Mouse (Mus musculus) lung, postnatal 4 days (tissue): ENCODE data around the gene Misp.

ENCODE experiments used
- DNase-seq, 2 experiments: peaks; one replicate each; pipeline ENCODE4 v3.0.0; 2021

Gene Misp

DNA sequence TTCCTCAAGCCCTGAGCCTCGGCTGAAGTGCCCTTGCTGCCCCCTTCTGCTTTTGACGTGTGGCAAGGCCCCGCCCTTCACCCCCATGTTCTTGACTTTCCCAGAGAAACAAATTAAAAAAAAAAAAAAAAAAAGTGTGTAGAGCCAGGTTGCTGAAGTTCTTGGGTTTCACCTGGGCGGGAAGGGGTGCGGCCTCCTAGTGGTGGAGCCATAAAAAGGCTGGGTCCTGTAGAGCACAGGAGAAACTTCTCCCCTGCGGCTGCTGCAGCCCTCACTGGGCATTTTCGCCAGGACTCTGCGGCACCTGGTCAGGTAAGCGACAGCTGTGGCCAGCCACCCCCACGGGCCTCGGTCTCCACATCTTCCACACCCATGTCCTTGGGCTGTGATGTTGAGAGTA lies at the start of gene Misp:
Gene Misp, plus strand, starts transcription at position 208 of the 400 bp plus-strand sequence.
- peak in 1 of 2 experiments; percentile 56 for DNase-seq

GRCm38 (mm10) chr10:79772320-79772719 lies 48.5 kb upstream of the Misp start:
- DNase-seq, result no peak

DNA sequence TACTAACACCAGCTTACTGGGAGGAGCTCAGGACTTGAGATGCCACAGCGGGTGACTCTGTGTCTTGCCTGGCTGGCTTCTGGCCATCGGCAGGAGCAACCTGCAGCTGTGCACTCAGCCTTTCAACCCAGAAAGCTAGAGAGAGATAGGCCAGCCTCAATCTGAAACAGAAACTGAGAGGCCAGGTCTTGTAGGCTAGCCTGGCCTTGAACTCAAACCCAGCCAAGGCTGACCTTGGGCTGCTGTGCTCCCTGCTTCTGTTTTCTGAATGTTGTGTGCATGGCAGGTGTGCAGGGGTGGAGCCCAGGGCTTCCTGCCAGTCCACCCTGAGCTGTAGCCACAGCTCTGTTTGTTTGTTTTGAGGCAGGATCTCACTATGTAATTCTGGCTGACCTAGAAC lies 47.6 kb upstream of the Misp start:
- DNase-seq, result no peak

DNA sequence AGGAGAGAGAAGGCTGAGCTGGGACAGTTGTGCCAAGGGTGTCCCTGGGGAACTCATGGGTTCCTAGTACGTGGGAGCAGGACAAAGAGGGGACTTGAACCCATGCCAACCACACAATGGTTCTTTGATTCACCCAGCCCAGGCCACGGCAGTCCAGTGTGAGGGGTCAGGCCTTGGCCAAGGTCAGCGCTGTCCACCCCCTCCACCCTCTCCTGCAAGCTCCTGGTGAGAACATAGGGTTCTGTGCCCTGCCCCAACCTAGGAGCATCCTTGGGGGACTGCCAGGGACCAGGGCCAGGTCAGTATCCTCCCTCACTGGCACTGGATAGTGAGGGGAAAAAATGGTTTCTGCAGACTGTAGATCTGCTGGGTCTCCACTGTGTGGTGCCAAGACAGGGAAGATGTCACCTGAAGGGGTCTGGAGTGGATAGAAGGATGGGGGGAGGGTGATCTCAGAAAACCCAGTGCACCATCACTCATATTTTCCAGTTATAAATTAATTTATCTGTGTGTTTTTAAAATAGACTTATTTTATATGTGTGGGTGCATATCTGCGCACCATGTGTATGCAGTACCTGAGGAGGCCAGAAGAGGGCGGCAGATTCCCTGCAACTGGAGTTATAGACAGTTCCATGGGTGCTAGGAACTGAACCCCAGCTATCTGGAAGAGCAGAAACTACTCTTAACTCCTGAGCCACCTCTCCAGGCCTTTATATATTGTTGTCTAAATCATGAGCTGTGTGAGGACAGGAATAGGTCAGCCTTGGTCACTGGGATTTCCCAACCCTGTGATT lies 46.1 kb upstream of the Misp start:
- no peak for DNase-seq

GRCm38 (mm10) chr10:79777103-79777531 lies 43.7 kb upstream of the Misp start, which contains the start of gene Fstl3:
Gene Fstl3 (plus strand): TSS chr10:79777272.
- peak; percentile 52 to 69 for DNase-seq

- DNase-seq, result peak; percentile 77 to 88
Measured at GRCm38 (mm10) chr10:79778006-79778405, 42.8 kb upstream of the Misp start.

- DNase-seq, result no peak
Measured at GRCm38 (mm10) chr10:79779193-79779592, 41.6 kb upstream of the Misp start.

- DNase-seq, result peak; percentile 98 to 99
Measured at GRCm38 (mm10) chr10:79779784-79780663, 40.8 kb upstream of the Misp start.

GRCm38 (mm10) chr10:79780664-79781015 lies 40.1 kb upstream of the Misp start:
- no peak for DNase-seq

- DNase-seq, result no peak
Measured at GRCm38 (mm10) chr10:79781139-79781538, 39.6 kb upstream of the Misp start.

- DNase-seq, result no peak
Measured at GRCm38 (mm10) chr10:79781956-79782355, 38.8 kb upstream of the Misp start.

DNA sequence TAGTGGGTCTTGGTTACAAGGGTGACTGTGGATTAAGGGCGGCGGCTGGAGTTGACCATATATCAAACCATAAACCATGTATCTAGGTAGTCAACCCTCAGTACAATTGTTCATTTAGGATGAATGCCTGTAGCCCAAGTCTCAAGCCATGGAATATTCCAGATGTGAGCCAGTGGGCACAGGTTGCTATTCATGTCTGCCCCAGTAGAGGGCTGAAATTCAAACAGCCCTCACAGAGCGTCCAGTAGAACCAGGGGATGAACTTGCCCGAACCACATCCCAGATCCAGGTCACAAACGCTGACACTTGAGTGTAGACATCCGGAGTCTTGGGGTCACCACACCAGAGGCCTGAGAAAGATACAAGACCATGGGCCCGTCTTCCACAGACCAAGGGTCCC lies 37.7 kb upstream of the Misp start:
- no peak for DNase-seq

- peak; percentile 27 to 50 for DNase-seq
Measured at GRCm38 (mm10) chr10:79783920-79784800, 36.6 kb upstream of the Misp start.

GRCm38 (mm10) chr10:79788386-79789158 lies 32.2 kb upstream of the Misp start:
- DNase-seq, result peak; percentile 59 to 83

- DNase-seq, result no peak
Measured at GRCm38 (mm10) chr10:79789581-79789980, 31.2 kb upstream of the Misp start.

GRCm38 (mm10) chr10:79790861-79791260 lies 29.9 kb upstream of the Misp start, which contains the start of gene Prss57:
Gene Prss57 (minus strand): TSS chr10:79790961.
- DNase-seq, result no peak

GRCm38 (mm10) chr10:79792339-79793040 lies 28.3 kb upstream of the Misp start:
- no peak for DNase-seq

DNA sequence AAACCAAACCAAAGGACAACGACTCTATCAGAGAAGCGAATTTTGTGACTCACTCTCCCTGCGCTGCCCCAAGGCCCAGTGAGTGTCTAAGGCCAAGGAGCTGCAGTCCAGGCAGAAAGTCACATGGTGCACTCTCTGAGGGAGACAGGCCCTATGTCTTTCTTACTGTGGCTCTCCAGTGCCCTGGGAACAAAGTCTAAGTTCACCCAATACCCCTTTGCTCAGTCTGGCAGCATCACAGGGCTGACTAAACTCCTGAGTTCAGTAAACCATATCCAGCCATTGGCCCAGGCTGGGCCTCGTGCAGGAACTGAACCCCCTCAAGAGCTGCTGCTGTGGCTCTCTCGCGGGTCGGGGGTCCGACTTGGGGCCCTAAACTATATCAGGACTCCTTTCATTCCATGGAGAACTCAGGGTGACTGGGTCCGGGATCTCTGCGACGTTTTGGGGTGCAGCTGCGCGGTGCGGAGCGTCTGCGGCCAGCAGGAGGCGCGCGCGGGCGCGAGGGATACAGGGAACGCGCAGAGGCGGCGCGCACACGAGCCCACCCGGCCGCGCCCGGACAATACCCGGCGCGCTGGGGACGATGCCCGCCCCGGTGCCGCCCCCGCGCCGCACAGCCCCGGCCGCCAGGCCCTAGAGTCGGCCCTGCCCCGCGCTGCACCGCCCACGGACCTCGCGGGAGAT lies 27.6 kb upstream of the Misp start, which contains the start of gene Palm:
Gene Palm, plus strand, starts transcription at position 522 of the 687 bp plus-strand sequence.
- DNase-seq, result peak; percentile 83 to 85

GRCm38 (mm10) chr10:79793738-79794490 lies 26.9 kb upstream of the Misp start:
- no peak for DNase-seq

DNA sequence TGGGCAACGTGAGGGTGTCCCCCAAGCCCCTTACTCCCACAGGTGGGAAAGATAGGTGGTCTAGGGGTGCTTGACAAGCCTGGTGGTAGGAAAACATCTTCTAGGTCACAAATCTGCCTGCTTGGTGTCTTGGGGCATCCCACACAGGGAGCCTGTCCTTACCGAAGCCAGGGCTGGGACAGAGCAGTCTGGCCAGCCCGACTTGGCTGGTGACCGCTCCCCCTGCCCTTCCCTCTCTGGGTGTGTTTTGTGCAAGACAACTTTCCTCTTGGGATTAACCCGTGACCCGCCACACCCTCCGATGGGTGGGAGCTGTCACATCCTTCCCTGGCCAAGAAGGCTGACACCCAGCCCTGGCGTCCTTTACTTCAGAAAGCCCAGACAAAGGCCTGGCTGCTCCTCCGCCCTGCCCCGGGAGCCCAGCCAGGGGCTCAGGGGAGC lies 26.3 kb upstream of the Misp start:
- peak; percentile 72 to 88 for DNase-seq
